Mouse (Mus musculus) cerebellum, adult 9-11 months (tissue): ENCODE results near the gene Csnk1d.
A peak's percentile ranks its signal among the peaks of the same experiment; 100 is the strongest.

ENCODE experiments used
- DNase-seq: peaks from one replicate; pipeline ENCODE4 v3.0.0; 2022

The Csnk1d gene

DNA sequence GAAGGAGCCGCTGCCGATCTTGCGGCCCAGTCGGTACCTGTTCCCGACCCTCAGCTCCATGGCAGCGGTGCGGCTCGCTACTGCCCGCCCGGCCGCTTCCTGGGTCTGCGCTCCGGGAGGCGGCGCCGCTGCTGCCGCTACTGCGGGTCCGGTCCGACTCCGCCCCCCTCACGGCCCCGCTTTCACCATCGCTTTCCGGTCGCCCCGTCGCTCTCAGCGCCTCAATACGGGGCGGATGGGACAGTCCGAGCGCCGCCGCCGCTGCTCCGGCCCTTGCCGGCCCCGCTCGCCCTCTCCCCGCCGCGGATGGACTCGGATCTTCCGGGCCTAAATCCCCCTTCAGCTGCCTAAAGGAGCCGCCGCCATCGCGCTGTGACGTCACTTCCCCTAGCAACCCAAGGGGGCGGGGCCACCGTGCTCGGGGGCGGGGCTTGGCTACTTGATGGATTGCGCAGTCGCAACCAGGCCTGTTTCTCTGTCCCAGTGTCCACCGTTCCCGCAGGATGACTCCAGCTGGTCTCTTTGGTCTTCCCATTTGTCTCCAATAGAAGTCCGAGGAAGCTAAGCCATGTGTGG is at the start of gene Csnk1d:
Gene Csnk1d (minus strand): TSS at position 380 of the 576 bp plus-strand sequence.
- DNase-seq: peak; percentile 98

DNA sequence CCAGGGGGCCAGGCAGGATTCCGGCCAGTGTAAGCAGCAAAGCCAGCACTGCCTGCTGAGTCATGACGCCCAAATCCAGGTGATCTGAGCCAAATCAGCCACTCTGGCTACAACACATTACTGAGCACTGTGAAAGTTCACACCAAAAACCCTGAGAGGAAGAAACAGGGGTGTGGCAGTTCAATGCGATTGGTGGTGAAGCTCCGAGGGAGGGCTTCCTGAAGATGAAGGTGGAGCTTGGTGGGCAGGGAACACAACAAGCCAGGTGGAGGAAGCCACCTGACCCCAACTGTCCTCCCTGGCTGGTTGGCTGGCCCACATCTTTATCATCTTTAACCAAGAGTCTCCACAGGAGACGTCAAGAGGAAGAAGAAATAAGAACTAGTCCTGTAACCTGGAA is 48.2 kb upstream of the Csnk1d start, which contains the start of gene Cd7:
Gene Cd7 (minus strand): TSS at position 117 of the 400 bp plus-strand sequence.
- DNase-seq: no peak

DNA sequence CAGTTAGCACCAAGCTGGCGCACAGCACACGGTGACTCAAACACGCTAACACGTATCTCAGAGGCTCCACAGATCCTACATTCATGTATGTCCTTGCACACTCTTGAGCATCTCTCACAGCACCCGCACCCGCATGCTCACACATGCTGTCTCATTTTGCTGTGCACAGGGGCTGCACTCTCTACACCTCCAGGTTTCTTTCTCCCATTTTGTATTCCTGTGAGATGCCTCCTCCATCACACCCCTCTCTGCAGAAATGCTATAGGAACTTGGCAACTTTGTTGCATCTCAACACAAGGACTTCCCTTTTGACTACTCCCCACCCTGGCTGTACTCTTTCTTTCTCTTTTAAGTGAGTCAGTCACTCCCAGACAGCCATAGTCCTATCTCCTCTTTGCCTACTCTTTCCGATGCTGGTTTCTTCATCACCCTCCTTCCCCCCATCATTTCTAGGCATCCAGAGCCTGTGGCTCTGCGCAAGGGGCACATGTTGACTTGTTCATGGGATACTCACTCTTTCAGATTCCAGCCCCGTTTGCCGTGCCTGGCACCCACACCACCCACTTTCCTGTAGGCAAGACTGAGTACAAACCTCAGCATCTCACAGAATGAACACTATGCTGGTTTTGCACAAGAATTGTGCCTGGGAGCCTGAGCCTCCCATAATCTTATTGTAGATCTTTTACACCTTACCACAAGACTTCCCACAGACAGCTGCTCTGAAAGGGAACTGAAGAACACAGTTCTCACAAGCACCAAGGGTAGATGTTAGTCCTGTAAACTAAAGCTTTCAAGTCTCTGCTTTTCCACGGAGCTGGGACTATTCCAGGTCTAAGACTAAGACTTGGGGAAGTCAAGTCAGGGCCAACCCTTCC is 47.5 kb upstream of the Csnk1d start:
- no peak for DNase-seq

DNA sequence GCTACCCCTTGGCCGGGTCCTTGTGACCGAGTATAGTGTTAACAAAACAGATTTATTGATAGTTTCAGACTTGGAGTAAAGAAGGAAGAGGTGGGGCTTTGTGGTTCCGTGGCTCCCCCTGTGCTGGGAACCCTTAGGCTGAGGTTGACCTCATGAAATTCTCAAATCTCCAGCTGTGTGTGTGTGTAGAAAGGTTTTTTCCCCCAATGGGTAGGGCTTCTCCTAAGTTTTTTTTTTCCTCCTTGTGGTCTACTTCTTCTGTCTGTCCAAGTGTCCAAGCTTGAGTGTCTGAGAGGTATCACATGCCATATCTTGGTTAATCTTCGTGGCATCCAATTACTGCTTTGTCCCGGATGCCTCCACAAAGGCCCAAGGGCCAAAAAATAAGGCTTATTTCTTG is 42.0 kb upstream of the Csnk1d start:
- no peak for DNase-seq

DNA sequence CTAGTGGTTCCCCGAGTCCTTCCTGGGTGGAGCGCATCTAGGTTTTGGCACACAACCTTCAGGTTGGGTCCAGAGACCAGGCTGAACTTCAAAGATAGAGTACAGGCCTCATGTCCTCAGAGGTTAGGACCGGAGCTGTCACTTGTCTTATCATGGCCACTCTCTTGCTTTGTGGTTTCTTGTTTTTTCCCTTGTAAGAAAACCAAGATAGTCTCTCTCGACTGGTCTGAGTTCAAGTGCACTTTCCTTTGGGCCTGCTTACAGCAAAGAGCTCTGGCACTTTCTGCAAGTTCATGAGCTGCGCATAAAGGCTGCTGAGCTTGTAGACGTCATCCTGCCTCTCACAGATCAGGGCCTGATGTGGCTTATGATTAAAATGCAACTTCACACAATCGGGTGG is 36.1 kb upstream of the Csnk1d start:
- no peak for DNase-seq

DNA sequence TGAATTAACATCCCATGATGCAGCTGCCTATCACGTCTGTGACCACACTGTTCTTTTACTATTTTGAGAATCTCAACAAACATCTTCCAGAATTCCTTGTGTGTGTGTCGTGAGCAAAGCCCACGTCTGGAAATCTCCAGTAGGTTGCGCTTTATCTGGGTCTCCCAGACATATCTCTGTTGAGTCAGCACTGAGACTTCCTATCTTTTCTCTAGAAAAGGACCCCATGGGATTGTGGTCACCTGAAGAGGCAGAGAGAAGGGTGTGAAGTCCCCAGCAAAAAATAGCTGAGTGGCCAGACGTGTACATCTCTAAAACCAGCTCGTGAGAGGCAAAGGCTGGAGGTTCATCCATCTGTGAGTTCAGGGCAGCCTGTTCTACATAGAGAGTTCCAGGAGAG is 33.0 kb upstream of the Csnk1d start:
- no peak for DNase-seq

DNA sequence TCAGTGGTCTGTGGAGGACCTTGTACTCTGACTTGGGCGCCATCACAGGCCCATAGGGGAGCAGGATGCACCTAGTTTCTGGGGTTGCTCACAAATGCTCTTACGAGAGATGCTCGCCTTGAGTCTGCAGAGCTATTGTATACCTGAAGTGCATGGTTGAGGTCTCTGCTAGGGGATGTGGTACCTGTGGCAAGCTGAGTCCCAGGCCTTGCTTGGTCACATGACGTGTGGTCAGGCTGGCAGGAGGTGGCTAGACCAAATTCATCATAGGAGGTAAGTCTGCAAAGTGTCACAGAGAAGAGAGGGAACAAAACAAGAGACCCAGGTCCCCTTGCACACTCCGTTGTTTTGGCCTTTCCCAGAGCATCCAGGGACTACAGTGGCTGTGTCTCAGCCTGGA is 28.4 kb upstream of the Csnk1d start:
- DNase-seq: no peak

DNA sequence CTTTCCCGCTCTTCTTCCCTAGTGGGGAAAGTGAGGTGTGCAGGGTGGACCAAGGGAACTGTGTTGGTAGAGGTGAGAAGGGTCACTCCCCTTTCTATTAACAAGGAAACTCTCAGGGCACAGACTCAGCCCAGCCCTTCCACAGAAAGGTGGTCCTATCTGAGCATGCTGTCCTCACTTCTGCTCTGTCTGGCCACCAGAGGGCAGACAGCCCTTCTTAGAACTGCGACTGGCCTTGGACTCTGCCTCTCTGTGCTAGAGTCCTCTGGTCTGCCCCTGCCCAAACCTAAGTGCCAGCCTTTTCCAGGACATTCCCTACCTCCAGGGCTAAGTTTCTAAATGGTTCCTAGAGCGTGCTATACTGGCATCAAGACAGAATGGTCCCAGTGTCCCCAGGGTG is 26.6 kb upstream of the Csnk1d start:
- peak; percentile 51 for DNase-seq

DNA sequence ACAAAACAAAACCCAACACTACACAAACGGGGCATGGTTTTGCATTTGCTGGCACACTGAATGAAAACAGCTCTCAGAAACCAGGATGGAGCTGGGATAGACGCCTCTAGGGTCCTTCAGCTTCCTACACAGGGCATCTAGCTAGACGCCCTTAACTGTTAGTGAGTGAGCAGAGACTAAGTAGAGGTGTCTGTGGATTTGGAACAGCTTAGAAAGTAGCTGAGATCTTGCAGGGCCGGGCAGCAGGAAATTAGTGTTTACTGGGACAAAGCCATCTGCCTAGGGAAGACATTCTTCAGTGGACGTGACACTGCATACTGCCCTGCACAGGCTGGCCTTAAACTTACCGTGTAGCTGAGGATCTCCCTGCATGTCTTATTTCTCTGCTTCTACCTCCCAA is 24.3 kb upstream of the Csnk1d start:
- DNase-seq: no peak

DNA sequence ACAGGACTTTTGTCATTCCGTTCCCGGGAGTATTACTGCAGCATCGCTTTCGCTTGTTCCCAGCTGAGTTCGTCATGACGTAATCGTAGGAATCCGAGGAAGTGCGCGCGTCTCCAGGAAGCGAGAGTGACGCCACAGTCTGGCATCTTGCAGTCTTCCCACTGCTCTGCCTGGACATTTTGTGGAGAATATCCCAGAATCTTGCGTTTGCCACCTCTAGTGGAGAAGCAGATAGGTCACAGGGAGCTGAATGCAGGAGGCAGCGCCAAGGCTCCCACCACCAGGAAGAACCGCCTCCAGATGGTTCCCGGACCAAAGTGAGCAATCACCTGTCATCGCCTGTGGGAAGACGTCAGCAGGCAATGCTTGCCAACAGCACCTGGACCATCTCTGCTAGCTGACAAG is 23.8 kb upstream of the Csnk1d start:
- peak; percentile 88 for DNase-seq

DNA sequence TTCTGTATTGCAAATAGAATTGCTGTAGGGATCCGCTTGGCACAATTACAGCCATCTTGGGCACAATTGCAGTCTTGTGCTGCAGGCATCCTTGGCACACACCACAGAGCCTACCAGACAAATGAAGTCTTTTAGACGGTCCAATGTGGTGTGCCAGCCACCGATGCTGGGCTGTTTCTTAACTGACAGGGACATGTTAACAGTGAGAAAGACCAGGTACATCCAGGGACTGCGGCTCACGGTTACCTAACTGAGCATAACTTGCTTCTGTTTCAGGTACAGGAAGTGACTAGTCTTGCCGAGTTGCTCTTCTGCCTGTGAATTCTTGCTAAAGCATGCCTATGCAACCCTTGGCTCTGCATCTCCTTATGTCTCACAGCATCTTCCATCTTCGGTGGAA is 22.5 kb upstream of the Csnk1d start:
- no peak for DNase-seq

DNA sequence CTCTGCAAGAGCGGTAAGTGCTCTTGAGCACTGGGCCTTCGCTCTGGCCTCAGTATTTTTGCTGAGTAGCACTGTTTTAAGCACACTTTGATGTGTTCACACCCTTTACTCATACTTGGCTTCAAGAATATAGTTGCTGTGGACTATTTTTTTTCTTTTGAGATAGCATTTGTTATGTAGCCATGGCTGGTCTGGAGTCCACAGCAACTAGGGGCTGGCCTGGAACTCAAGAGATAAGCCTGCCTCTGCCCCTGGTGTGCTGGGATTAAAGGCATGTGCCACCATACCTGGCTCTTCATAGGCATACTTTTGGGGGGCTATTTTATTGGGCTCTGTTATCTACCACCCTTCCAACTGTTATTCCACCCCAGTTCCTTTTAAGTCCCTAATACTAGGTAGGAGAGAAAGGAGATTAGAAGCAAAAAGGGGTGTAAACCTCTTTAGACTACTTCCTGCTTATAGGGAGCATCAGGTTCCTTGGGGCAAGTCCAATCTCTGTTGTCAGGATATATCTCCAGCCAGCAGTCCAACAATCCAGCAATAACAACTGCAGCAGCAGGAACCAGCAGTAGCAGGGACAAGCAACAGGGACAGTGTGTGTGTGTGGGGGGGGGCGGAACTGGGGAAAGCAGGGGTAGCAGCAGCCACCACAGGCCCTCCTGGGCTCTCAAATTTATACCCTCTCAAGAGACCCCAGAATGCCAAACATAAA is 19.1 kb upstream of the Csnk1d start:
- no peak for DNase-seq

DNA sequence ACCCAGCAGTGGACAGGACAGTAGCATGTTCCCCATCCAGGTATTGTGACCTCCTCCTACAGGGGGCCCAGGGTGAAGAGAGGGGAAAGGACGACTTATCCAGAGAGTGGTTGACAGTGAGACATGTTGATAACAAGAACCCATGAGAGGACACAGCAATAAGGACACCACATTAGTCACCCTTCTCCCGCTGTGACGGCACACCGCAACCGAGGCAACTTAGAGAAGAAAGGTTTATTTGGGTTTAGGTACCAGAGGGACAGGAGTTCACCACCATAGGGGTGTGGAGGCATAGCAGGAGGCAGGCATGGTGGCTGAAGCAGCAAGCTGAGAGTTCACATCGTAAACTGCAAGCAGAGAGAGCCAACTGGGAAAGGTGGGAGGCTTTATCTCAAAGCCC is 15.1 kb upstream of the Csnk1d start:
- no peak for DNase-seq

DNA sequence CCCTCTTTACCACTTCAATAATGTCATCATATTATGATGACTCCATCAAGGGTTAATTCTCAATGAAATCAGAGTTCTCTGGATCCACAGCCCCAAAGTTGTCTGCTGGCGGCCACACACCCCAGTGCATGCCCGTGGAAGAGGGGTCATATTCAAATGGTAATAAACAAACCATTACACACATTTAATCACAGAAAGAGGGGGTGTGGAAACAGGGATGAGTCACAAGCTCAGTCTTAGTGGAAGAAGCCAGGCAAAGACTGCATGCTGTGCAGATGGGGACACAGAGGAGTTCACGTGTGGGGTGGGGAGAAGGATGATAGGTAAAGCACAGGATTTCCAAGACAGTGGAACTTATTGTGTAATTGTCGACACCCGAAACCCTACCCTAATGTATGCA is 13.2 kb upstream of the Csnk1d start:
- no peak for DNase-seq

DNA sequence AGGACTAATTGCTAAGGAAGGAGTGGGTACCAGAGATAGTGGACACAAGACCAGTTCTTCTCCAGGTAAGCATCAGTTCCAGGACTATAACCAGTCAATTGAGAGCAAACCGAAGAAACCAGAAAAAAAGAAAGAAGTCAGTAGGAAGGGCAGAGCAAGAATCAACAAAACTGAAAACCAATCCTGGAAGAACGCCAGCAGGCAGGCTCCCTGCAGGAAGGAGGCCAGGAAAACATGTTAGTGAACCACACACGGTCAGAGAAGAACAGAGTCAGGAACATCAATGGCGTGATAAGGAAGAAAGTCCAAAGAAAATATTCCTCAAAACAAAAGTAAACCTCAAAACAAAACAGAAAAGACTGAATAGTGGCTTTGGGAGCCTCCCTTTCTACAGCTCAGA is 10.8 kb upstream of the Csnk1d start:
- no peak for DNase-seq

DNA sequence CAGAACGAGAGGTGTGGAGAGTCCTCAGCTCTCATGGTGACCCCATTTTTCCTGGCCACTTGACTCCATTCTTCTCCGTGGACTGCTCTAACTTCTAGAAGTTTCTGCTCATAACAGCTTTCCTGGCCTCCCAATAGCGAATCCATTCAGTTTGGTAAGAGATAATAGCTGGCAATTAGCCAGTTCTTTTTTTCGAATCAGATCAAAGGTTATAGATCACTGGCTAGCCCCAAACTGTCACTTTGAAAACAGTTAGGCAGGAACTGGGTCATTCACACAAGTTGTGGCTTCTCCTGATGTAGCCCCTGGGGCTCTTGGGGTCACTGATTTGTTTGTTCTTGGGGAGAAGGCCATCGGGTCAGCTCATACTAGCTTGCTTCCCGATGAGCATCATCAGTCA is 3.6 kb upstream of the Csnk1d start:
- DNase-seq: no peak

DNA sequence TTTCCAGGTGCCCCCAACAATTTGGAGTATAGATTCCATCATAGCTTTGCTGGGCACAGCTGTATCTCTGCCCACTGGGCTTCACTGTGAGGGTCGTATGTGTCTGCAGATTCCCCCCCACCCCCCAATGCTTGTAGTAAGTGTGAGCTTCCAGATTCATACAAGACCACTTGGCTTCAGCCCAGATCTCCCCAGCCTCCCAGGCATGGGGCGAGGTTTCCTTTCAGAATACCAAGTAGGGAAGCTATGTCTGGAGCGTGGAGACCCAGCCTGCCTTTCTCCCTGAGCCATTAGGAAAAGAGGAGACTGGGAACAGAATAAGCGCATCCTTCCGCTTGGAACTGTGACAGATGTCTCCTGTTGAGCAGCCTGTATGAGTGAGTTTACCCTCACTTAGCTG is 2.5 kb upstream of the Csnk1d start:
- DNase-seq: peak; percentile 33

DNA sequence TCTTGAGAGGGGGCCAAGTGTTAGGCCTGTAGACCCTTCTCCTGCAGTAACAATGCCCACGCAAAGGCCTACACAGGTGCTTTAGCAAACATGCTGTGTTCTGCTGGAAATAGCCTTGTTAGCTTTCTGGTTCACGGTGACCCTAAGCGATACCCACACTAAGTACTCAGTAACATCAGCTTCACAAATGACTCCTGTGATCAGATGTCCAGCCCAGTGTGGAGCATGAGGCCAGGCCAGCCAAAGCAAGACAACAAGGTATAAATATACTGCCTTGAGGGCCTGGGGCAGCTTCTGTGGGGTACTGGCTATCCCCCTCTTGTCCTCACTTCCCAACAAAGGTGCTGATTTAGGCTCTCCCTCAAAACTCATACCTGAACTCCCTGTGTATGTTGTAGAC is 1.9 kb upstream of the Csnk1d start:
- DNase-seq: no peak

DNA sequence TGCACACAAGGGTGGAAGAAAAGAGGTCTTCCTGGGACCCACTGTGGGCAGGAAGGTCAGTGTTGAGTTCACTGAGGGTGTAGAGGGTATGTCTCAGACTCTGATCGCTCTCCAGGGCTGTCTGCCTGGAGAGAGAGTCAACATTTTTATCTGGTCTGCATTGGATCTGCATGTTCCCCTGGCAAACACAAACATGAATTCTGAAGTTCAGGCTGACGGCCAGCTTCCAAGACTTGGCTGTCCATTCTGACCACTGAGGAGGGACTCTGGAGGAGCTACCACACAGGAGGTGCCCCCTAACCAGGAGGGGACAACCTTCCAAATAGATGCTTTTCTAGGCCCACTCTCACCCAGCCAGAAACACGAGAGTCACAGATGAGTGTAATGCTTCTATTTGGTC is 661 bp upstream of the Csnk1d start:
- peak; percentile 62 for DNase-seq

DNA sequence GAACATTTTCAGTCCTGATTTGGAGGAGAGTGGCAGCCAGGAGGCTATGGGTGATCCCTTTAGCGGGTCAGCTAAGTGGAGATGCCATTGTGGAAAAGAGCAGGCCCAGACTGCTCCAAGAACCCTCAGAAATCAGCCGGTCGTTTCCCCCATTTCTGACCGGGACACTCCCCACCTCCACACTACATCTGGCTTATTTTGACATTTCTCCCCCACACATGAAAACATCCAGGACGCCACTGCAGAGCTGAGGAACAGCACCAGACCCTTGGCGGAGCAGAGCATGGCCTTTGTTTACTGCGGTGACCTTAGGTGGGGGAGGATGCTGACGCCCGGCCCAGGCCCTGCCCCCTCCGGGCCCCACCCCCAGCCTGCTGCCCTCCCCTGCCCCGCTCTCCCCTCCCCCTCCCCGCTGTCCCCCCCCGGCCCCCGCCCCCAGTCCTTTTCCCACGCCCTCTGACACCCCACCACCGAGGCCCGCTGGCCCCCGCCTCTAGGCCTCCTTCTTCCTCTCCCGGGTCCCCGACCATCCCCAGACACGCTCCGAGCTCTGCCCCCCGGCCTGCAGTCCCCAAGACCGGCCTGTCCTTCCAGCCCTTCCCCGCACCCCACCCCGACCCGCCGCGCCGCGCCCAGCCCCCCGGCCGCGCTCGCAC is 876 bp downstream of the Csnk1d start:
- DNase-seq: peak; percentile 49

DNA sequence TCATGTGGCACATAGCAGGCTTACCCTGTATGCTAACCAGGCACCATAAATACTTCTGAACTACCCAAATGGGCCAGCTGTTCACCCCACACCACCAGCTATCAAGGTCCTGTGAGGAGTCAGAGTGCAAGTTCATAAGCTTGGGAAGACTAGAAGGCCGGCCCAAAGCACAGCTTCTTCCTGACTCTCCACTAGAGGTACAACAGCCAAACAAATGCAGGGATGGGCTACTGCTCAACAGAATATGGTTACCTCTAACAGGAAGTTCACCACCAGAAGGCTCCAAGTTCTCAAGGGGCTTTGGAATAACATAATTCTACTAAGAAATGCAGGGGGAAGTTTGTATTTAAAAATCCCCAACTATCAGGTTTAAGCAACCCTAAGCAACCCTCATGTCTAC is 1.6 kb downstream of the Csnk1d start:
- no peak for DNase-seq

DNA sequence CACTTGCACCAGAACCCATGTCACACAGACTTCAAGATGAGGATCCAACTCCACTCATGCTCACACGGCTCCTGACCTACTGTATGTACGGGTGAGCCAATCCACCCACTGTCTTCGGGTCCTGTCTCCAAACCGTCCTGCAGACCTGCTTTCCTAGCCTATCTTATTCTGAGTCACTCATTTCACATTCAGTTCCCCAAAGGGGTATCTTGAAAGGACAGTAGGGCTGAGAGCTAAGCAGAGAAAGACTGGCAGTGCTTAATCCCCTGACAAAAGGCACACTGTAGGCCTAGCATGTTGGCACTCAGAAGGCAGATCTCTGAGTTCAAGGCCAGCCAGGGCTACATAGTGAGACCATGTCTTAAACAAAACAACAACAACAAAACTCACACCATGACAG is 2.7 kb downstream of the Csnk1d start:
- no peak for DNase-seq

DNA sequence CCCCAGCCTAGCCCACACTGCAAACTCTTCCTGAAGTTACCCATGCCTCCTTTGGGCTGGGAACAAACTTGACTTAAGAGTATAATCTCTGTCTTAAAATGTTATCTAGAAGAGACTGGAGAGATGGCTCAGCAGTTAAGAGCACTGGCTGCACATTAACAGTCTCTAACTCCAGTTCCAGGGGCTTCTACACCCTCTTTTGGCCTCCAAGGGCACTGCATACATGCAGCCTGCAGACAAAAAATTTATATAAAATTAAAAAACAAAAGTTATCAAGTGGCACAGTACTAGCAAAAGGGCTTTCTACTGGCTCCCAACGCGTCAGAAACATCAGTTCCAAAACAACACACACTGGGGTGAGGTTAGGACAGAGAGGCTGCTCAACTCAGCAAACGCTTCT is 3.5 kb downstream of the Csnk1d start:
- DNase-seq: no peak
